Mouse (Mus musculus) layer of hippocampus, postnatal 25 days (tissue): ENCODE data around the gene Celf5. TPM values are rescaled to one million over a fixed set of nuclear protein-coding genes. Genes with fewer than 3 reads are reported as not detected.
A peak's percentile ranks its signal among the peaks of the same experiment; 100 is the strongest.

ENCODE experiments used
- DNase-seq, 2 experiments: peaks; one replicate each; pipeline ENCODE4 v3.0.0; 2022; ENCODE audit warnings: mixed read lengths in 2 of 2, low spot score in 1 of 2; ENCODE audit errors: extremely low spot score in 1 of 2
- total RNA-seq, 2 experiments: library from RNA; stranded (reverse); gene quantifications; 2 replicates each; pipeline ENCODE4 v1.2.3; 2021

Gene Celf5
- total RNA-seq, result 100 to 1,000 TPM; 255 to 311 TPM

DNA sequence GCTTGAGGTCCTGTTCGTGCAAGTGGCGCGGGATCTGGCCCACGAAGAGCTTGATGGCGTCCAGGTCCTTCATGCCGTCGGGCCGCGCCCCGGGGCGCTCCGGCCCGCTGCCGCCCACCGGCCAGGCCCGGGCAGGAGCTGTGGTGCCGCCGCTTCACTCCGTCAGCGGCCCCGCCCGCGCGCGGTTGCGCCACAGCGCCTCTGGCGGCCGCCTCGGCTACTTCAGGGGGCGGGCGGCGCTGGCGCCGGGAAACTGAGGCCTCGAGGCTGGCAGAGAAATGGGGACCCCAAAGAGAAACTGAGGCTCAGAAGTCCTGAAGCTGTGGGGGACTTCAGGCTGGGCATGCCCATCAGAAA is at the start of gene Celf5:
Gene Celf5, minus strand, starts transcription at position 177 of the 357 bp plus-strand sequence.
- peak; percentile 72 to 74 for DNase-seq

DNA sequence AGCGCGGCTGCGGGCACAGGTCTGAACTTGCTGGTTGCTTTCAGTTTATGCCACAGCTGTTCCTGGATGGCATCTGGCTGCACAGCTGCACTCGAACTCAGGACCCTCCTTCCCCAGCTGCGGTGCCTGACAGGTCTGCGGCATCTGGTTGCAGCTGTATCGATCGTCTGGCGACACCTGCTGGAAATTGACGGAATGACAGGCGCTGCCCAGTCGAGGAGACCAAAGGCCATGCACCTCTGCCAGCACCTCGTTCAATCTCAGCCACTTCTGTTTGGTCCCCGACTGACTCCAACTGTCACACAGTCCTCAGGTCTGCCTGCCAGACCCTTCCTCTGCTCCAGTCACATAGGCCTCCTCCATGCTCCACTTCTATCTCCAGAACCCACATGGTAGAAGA is 44.3 kb upstream of the Celf5 start:
- DNase-seq, result peak; percentile 67 to 85

DNA sequence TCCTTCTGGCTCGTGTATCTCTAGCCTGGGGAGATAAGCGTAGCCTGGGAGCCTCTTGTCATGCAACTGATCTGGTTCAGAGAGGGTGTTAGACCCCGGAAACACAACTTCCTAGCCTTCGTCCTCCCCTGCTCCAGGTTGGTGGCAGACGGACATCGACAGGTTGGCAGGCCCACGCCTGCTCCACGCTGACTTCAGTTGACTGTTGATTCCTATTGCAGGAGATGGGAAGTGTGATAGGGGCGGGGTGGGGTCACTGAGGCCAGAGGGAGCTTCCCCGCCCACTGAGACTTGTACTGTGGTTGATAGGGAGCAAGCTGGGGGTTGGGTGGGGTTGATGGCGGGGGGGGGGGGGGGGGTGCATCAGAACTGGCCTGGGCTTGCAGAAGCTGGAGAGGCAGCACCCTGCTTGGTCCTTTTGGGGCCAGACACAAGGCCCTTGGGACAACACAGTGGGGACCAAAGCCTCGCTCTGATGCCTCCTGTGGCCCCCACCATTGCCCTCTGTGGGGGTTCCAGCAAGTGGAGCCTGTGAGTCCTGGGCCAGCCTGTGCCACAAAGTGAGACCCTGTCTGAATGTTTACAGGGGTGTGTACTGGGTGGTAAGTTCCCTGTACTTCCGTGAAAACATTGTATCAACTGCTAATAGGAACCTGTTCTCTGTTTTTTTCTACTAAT is 42.6 kb upstream of the Celf5 start:
- no peak for DNase-seq

DNA sequence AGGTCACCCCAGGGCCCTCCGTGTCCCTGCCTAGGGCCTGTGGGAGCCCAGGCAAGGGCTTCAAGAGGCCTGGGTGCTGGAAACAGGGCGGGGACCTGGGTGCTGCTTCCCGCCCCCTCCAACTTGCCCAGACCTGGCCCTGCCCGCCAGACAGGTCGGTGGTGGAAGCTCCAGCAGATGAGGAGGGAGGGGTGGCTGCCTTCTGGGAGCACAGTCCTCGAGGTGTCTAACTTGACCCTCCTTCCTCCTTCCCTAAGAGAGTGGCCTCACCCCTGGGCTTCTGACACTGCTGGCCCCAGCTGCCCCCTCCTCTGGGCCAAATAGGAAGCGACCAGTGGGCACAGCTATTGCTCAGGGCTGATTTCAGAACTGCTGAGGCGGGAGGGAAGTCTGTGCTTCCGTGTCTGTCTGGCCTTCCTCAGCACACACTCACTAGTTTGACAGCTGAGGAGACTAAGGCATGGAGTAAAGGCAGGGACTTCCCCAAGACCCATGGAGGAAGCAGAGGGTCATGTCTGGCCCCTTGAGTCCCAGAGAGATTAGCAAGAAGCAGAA is 41.6 kb upstream of the Celf5 start, which contains the start of gene Gna15:
Gene Gna15, minus strand, starts transcription at position 175 of the 555 bp plus-strand sequence.
- DNase-seq, result no peak

DNA sequence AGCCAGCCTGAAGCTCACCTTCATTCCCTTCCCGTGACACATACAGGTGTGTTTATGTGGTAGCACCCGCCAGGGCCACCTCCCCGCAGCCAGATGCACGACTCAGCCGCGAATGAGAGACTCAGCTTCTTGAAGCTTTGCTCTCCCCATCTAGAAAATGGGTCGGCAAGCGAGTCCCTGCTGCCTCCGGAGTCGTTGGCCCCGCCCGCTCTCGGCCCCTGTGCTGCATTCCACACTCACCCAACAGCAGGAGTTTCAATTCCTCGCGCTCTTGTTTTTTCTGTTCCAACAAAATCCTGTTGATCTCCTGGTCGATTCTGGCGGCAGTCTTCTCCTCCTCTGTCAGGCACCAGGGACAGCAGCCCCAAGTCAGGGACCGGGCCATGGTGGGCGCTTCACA is 41.1 kb upstream of the Celf5 start:
- DNase-seq, result no peak

DNA sequence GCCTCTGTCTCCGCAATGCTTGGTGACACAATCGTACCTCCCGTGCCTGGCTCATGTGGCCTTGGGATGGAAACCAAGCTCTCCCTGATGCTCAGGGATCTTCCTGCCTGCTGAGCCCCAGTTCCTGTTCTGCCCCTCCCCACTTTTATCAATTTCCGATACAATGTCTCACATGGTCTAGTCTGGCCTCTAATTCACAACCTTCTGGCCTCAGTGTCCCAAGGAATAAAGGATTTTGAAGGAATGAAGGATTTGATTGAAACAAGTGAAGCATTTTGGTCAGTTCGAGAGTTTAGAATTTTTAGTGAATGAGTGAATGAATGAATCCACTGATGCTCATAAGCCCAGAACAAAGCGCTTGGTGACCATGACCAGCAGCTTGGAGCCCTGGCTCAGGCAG is 40.6 kb upstream of the Celf5 start:
- no peak for DNase-seq

DNA sequence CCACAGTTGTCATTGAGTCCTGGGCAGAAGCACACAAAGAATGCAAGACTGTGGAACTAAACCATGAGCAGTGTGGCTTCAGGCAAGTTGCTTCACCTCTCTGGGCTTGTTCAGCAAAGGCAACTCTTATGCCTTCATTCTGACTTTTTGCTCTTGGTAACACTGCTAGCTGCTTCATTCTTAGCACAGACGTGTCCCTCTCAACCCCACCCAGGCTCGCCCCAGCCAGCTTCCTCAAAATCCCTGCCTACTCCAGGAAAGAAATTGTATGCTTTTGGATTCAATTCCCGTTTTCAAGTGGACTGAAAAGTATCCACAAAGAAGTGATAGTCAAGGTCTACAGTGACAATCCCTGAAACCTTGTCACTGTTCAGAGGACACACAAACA is 37.5 kb upstream of the Celf5 start:
- DNase-seq, result no peak

DNA sequence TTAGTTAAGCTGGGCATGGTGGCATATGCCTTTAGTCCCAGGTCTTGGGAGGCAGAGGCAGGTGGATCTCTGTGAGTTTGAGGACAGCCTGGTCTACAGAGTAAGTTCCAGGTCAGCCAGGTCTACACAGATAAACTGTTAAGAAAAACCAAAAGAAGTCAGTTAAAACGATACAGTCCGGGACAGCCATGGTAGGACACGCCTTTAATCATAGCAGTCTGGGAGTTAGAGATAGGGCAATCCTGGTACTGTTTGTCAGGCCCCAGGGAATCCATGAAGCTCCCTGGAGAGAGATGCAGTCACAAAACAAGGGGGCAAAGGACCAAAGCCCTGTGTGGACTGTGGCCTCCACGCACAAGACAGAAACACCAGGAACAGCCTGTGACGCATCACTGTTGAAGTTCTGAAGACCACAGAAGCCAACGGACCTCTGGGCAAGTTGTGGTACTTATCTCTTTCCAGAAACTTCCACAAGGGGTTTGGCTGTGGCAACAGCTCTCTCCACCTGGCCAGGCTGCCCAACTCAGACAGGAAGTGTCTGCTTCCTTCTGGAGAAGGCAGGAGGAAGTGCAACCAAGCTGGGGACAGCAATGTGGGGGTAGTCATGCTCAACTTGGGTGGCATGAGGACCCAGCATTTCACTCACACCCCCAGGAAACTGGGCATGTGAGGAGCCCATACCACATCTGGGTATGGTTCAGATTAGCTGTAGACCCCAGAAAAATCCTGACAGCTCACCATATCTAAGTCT is 36.9 kb upstream of the Celf5 start:
- DNase-seq, result no peak

DNA sequence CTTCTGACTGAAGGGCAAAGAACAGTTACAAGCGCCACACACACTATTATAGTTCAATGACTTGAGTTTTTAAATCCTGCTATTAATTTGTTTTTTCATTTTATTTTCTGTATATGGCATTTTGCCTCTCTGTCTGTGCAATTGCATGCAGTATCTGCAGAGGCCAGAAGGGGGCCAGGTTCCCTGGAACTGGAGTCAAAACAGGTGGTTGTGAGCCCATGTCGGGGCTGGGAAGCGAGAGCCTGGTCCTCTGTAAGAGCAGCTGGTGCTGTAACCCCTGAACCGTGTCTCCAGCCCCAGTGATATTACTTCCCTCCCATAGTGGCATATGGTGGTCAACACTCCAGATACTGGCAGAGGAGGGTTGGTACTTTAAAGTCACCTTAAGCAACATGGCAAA is 36.0 kb upstream of the Celf5 start:
- DNase-seq, result peak in 1 of 2 experiments; percentile 66

DNA sequence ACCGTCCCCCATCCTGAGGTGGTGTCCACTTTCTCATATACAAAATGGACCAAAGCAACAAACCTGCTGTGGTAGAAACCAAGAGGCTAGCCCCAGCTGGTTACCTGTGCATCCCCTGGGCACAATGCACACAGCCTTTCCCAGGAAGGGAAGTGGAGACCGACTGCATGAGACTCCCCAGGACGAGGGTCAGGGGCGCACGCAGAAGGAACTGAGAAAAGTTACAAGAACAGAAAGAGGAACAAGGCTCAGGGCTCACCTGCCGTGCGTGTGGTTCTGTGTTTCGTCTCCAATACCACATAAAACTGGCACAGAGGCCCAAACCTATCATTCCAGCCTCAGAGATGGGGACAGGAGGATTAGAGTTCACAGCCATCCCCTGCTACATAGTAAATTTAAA is 34.7 kb upstream of the Celf5 start:
- DNase-seq, result no peak

DNA sequence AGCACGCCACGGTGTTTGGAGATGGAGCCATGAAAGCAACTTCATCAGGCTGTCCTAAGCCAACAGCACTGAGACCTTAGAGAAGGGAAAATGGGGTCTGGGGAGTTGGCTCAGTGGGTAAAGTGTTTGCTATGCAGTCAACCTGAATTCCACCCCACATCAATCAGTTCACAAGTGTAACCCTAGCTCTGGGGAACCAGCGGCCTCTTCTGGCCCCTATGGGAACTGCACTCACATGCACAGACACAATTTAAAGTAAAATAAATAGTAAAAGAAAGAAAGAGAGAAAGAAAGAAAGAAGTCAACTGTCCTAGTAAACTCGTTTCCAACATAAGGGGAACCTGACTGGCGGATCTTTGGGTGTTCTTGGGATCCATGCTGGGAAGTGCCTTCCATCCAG is 31.3 kb upstream of the Celf5 start:
- DNase-seq, result no peak

DNA sequence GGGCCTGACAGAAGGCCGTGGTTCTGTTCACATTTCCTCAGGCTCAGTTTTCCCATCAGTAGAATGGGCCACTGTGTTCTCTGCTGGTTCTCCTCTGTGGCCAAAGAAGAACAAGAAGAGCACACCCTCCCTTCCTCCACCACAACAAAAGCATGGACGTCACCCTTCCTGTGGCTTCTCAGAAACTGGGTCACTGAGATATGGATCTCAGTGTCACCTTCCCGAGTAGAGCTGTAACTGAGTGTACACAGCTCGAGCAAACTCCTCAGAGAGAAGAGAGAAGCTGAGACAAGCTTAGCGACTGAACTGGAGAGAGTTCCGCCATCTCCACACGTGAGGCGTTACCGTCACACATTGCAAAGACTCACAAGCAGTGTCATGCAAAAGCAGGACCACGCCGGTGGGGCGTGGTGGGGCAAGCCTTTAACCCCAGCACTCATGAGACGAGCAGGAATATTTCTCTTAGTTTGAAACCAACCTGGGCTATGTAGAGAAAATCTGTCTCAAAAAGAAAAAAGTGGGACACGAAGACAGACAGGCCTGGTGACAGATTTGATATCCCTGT is 27.8 kb upstream of the Celf5 start:
- no peak for DNase-seq

DNA sequence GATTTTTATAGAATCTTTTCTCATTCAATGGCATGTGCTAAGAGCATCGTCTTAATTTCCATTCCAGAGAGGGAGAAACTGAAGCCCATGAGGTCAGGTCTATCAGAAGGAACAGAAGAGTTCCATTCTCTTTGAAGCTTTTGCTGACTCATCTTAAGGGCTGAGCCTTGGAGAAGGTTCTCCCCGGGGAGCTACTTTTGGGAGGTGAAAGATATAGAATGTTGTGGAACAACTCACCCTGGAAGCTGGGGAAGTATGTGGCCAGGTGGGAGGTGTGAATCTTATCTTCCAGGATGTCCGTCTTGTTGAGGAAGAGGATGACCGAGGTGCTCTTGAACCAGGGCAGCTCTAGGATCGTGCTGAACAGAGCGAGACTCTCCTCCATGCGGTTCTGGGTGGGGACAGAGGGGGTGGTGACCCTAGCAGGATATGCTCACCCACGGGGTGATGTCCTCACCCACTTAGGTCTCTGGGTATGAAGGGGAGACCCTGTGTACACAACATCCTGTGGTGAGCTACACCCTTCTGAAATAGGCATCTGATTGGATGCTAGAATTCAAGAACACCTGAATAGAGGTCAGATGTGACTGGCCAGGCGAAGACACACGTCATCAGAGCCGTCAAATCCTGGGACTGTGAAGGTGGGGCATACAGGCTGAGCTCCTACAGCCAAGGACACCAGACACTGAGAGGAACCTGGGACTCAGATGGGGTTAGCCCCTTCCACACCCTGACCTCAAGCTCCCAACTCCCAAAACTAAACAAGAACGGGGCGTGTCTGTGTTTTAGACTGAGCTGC is 25.4 kb upstream of the Celf5 start:
- no peak for DNase-seq

DNA sequence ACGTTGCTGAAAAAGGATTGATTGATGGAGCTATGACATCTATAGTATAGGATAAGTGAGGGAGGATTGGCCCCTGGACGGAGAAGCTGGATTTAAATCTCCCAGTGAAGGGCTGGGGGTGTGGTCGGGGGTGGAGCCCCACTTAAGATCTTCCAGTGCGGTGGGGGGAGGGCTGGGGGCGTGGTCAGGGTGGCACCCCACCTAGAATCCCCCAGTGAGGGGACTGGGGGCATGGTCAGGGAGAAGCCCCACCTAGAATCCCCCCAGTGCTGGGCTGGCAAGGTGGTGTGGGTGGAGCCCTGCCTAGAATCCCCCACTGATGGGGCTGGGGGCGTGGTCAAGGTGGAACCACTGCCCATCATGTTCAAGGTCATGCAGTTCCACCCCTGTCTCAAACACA is 24.6 kb upstream of the Celf5 start:
- no peak for DNase-seq

DNA sequence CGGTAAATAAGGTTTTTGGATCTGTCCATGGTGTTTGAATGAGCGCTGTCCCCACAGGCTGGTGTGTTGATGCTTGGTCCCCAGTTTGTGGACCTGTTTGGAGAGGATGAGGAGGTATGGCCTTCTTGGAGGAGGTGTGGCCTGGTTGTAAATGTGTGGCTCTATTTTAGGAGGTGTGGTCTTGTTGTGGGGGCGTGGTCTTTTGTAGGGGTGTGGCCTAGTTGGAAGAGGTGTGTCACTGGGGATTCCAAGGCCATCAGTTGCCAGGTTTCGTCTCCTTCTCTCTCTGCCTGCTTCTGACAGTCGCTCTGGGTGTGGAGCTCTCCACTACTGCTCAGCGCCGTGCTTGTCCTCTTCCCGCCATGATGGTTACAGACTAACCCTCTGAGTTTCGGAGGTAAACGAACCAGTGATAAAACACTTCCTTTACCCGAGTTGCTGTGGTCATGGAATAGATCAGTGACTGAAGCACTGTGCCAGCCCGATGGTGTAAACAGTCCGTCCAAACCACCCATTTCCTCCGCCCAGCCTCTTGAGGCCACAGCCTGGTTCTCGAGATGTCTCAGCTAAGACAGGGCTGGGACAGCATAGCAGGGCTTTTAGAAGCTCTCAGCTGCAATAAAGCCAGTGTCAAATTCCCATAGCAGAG is 22.6 kb upstream of the Celf5 start:
- DNase-seq, result no peak

DNA sequence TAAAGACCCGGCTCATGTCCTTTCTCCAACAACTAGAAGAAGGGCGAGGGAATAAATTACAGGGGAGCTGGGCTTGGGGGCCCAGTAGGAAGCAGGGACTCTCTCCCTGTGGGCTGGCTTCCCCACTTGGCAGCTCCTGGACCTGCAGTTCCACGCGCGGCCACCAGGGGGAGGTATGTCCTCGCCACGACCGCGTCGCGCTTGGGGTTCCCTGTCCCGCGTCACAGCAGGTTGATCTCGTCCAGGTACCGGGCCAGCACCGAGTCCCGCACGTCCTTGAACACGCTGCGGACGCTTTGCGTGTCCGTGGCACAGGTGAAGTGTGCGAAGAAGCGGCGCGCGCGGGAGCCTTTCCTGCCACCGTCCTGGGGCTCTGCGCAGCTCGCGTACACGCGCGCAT is 20.1 kb upstream of the Celf5 start:
- DNase-seq, result peak; percentile 98 to 99

DNA sequence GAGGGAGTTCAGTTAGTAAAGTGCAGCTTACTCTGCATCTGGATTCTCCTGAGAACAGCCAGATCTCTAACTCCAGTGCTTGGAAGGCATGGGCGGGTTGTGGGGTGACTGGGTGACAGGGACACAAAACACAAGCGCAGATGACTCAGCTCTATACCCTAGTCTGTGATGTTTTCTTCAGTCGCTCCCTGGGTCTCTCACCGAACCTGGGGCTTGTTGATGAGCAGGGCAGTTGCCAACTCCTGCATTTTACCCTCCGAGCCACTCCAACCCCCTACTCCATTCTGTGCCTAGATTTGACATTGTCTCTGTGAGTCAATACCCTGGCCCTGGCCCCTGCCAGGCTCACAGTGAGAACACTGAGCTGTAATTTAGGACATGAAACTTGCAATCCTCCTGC is 19.4 kb upstream of the Celf5 start:
- DNase-seq, result no peak

DNA sequence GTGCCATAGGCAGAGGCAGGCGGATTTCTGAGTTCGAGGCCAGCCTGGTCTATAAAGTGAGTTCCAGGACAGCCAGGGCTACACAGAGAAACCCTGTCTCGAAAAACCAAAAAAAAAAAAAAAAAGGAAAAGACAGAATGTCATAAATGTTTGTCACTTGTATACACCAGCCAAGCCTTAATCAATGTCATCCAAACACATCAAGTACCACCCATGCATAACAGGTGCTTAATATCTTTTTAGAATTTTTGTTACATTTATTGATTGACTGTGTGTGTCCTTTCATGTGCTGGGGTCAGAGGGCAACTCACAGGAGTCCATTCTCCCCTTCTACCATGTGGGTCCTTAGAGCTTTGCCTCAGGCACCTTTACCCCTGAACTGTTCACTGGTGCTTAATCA is 17.5 kb upstream of the Celf5 start, which contains the start of gene S1pr4:
Gene S1pr4, minus strand, starts transcription at position 101 of the 400 bp plus-strand sequence.
- DNase-seq, result no peak

DNA sequence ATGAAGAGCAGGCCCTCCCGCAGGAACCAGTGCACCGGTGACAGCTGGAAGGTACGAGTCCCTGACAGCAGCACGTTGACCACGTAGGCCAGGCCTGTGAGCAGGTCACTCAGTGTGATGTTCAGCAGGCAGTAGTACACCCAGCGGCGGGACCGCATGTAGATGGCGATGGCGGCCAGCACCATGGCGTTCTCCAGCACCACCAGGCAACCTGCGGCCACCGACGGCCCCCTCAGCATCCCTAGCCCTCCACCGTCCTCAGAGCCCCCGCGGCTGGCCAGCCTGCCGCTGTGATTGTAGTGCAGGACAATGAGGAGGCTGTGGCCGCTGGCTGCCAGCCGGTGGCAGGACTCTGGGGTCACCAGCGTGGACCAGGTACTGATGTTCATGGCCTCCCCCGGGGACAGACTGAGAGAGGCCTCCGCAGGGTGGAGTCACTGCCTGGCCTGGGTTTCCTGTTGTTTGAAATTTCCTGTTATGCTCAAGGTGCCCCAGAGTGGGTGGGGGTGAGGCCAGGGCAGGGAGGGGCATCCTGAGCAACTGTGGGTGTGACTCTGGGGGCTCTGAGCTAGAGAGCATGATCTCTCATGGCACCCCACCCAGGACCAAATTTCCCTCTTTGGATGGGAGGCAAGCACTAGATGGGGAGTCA is 16.9 kb upstream of the Celf5 start:
- no peak for DNase-seq
